Mouse (Mus musculus): ENCODE results near the gene Gm10775. TPM values are rescaled to one million over a fixed set of nuclear protein-coding genes. Genes with fewer than 3 reads are reported as not detected.
A peak's percentile ranks its signal among the peaks of the same experiment; 100 is the strongest.

Gene Gm10775
- not detected in 2 replicates for polyA plus RNA-seq (2014; fragmentation: Nextera tagmentation; extraction: Ambion mirVana)

GRCm38 (mm10) chr13:65259239-65259638 lies at the start of gene Gm10775:
Gene Gm10775, plus strand, starts transcription at chr13:65259539.
- Histone ChIP-seq H3K4me3 (ENCODE audit: low read depth, low read length) (peak within 1 kb of the TSS; percentile 18; the same call in 1 of the 2 replicates), H3K4me2 (ENCODE audit: low read depth, low read length) (peak within 1 kb of the TSS; percentile 40), H3K27ac (replicated peaks; ENCODE audit: low read depth, low read length) (no peak within 1 kb of the TSS), H3K4me1 (ENCODE audit: control insufficient read depth, insufficient read depth, low read length) (no peaks in the 10 kb centered on the region), H3K9ac (ENCODE audit: low read depth, low read length) (no peak within 1 kb of the TSS), H3K9me3 (ENCODE audit: control insufficient read depth, low read length) (peaks cover 67% of the 10 kb centered on the region), H3K27me3 (replicated peaks; ENCODE audit: control insufficient read depth, insufficient read depth, low read length) (no peaks in the 10 kb centered on the region; the same call in 1 of the 2 replicates), H3K36me3 (ENCODE audit: control insufficient read depth, insufficient read depth, low read length) (peaks cover 24% of the 10 kb centered on the region; the same call in 1 of the 2 replicates)
- 42% methylated on average over 29 of the region's 29 CpGs for WGBS
- no peak for ATAC-seq (ENCODE audit: low read depth)
- DNase-seq (ENCODE audit: low spot score) = no peak

DNA sequence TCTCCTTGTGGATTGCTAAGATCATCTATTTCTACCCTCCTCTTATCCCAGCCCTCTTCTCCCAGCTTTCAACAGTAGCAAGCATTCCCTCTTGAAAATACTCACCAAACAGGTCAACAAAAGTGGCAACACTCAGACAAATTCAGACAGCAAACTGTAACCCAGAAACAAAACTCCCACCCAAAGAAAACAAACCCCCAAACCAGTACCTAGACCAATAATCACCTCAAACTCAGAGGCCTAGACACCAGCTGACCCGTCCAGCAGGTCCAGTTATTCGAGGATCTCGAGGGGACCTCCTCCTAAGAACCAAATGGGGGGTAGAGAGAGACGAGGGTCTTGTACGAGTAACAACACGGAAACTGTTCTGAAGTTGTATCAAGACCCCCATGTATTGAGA lies 33.4 kb upstream of the Gm10775 start:
- 56% methylated on average over 6 of the region's 6 CpGs for WGBS
- no peak for DNase-seq (ENCODE audit: low spot score)
- Histone ChIP-seq H3K4me3 (ENCODE audit: low read depth, low read length) (no peak overlapping the region), H3K27me3 (replicated peaks; ENCODE audit: control insufficient read depth, insufficient read depth, low read length) (no peaks in the 10 kb centered on the region), H3K4me1 (ENCODE audit: control insufficient read depth, insufficient read depth, low read length) (no peaks in the 10 kb centered on the region), H3K36me3 (ENCODE audit: control insufficient read depth, insufficient read depth, low read length) (no peaks in the 10 kb centered on the region), H3K9me3 (ENCODE audit: control insufficient read depth, low read length) (peaks cover 8% of the 10 kb centered on the region; the same call in 1 of the 2 replicates), H3K27ac (replicated peaks; ENCODE audit: low read depth, low read length) (no peak overlapping the region), H3K9ac (ENCODE audit: low read depth, low read length) (no peak overlapping the region), H3K4me2 (ENCODE audit: low read depth, low read length) (no peak overlapping the region)
- ATAC-seq (ENCODE audit: low read depth) = no peak

- Histone ChIP-seq H3K27me3 (replicated peaks; ENCODE audit: control insufficient read depth, insufficient read depth, low read length) (no peaks in the 10 kb centered on the region), H3K4me2 (ENCODE audit: low read depth, low read length) (no peak overlapping the region), H3K4me3 (ENCODE audit: low read depth, low read length) (no peak overlapping the region), H3K9ac (ENCODE audit: low read depth, low read length) (no peak overlapping the region), H3K36me3 (ENCODE audit: control insufficient read depth, insufficient read depth, low read length) (no peaks in the 10 kb centered on the region), H3K27ac (replicated peaks; ENCODE audit: low read depth, low read length) (no peak overlapping the region), H3K9me3 (ENCODE audit: control insufficient read depth, low read length) (peaks cover 8% of the 10 kb centered on the region; the same call in 1 of the 2 replicates), H3K4me1 (ENCODE audit: control insufficient read depth, insufficient read depth, low read length) (no peaks in the 10 kb centered on the region)
- ATAC-seq (ENCODE audit: low read depth) (no peak), DNase-seq (ENCODE audit: low spot score) (no peak)
- 88% methylated on average over 2 of the region's 2 CpGs for WGBS
Measured at GRCm38 (mm10) chr13:65226657-65227056, 32.7 kb upstream of the Gm10775 start.

- Histone ChIP-seq H3K9me3 (ENCODE audit: control insufficient read depth, low read length) (0 out of 2 replicates have a peak, but pooled peaks cover 11% of the 10 kb centered on the region), H3K4me2 (ENCODE audit: low read depth, low read length) (no peak overlapping the region), H3K9ac (ENCODE audit: low read depth, low read length) (no peak overlapping the region), H3K27ac (replicated peaks; ENCODE audit: low read depth, low read length) (no peak overlapping the region), H3K4me3 (ENCODE audit: low read depth, low read length) (no peak overlapping the region), H3K27me3 (replicated peaks; ENCODE audit: control insufficient read depth, insufficient read depth, low read length) (no peaks in the 10 kb centered on the region), H3K4me1 (ENCODE audit: control insufficient read depth, insufficient read depth, low read length) (peaks cover 2% of the 10 kb centered on the region; the same call in 1 of the 2 replicates), H3K36me3 (ENCODE audit: control insufficient read depth, insufficient read depth, low read length) (no peaks in the 10 kb centered on the region)
- DNase-seq (ENCODE audit: low spot score) = no peak
- ATAC-seq (ENCODE audit: low read depth) = no peak
- 69% methylated on average over 7 of the region's 9 CpGs for WGBS
Measured at GRCm38 (mm10) chr13:65237211-65237610, 22.1 kb upstream of the Gm10775 start.

DNA sequence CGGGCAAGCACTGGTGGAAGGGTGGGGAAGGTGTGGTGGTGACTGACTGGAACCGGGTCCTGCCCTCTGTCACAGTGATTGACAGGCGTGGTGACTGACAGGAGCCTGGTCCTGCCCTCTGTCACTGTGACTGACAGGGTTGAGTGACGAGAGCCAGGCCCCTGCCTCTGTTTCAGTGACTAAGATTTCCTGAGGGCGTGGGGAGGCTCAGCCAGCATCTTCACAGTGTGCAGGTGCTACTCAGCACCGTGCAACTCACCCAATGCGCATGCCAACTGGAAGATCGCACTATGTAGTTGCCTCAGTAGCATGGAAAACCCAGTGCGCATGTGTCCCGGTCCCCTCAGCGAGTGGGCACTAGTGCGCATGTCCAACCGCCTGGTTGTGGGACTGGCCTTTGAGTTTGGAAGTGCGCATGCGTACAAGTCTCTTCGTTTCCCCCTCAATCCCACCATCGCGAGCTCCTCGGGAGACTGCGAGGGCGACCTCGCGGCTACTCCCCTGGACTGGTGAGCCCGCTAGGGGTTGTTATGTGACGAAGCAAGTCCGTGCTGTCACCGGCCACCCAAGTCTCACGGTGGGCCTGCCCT lies 18.7 kb upstream of the Gm10775 start:
- H3K9ac ChIP-seq (ENCODE audit: low read depth, low read length) = peak overlapping the region; percentile 79
- 0 out of 2 replicates have a peak, but pooled peaks cover 11% of the 10 kb centered on the region for H3K36me3 ChIP-seq (ENCODE audit: control insufficient read depth, insufficient read depth, low read length)
- H3K4me1 ChIP-seq (ENCODE audit: control insufficient read depth, insufficient read depth, low read length) = peaks cover 5% of the 10 kb centered on the region; the same call in 1 of the 2 replicates
- ATAC-seq (ENCODE audit: low read depth) (peak; percentile 95), DNase-seq (ENCODE audit: low spot score) (peak; percentile 98)
- peak overlapping the region; percentile 93 for H3K27ac ChIP-seq (replicated peaks; ENCODE audit: low read depth, low read length)
- WGBS = under 1% methylated on average over 19 of the region's 28 CpGs
- H3K9me3 ChIP-seq (ENCODE audit: control insufficient read depth, low read length) = peaks cover 36% of the 10 kb centered on the region
- no peaks in the 10 kb centered on the region for H3K27me3 ChIP-seq (replicated peaks; ENCODE audit: control insufficient read depth, insufficient read depth, low read length)
- H3K4me3 ChIP-seq (ENCODE audit: low read depth, low read length) = peak overlapping the region; percentile 82
- peak overlapping the region; percentile 99 for H3K4me2 ChIP-seq (ENCODE audit: low read depth, low read length)

DNA sequence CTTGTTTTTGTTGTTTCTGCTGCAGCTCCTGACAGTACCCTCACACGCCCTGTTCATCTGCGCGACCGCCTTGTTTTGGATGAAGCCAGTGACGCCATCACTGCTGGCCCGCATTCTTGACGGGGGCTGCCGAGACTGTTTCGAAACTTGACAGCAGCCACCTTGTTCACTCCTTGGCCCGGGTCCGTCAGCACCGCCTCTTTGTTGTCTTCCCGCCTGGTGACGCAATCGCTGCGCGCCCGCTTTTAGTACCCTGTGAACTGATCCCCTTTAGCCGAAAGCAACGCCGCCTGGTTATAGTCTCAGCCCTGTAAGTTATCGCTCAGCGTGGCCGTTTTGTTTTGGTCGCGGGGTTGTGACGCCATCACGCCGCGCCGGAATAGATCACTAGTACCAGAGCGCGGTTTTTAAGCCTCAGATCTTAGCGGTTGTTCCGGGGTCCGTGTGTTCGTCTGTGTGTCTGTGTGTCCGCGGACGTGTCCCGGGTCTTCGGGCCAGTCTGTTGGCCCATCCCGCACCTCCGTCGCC lies 18.2 kb upstream of the Gm10775 start:
- Histone ChIP-seq H3K9me3 (ENCODE audit: control insufficient read depth, low read length) (peaks cover 42% of the 10 kb centered on the region), H3K4me1 (ENCODE audit: control insufficient read depth, insufficient read depth, low read length) (peaks cover 5% of the 10 kb centered on the region; the same call in 1 of the 2 replicates), H3K4me3 (ENCODE audit: low read depth, low read length) (peak overlapping the region; percentile 82), H3K9ac (ENCODE audit: low read depth, low read length) (peak overlapping the region; percentile 79), H3K4me2 (ENCODE audit: low read depth, low read length) (peak overlapping the region; percentile 99), H3K27me3 (replicated peaks; ENCODE audit: control insufficient read depth, insufficient read depth, low read length) (no peaks in the 10 kb centered on the region), H3K36me3 (ENCODE audit: control insufficient read depth, insufficient read depth, low read length) (0 out of 2 replicates have a peak, but pooled peaks cover 11% of the 10 kb centered on the region), H3K27ac (replicated peaks; ENCODE audit: low read depth, low read length) (peak overlapping the region; percentile 93)
- ATAC-seq (ENCODE audit: low read depth) (peak; percentile 90), DNase-seq (ENCODE audit: low spot score) (peak; percentile 96)
- under 1% methylated on average over 44 of the region's 45 CpGs for WGBS

GRCm38 (mm10) chr13:65241627-65242318 lies 17.6 kb upstream of the Gm10775 start:
- peak; percentile 2 for DNase-seq (ENCODE audit: low spot score)
- Histone ChIP-seq H3K9ac (ENCODE audit: low read depth, low read length) (peak overlapping the region; percentile 79), H3K9me3 (ENCODE audit: control insufficient read depth, low read length) (peaks cover 46% of the 10 kb centered on the region), H3K4me1 (ENCODE audit: control insufficient read depth, insufficient read depth, low read length) (peaks cover 5% of the 10 kb centered on the region; the same call in 1 of the 2 replicates), H3K4me2 (ENCODE audit: low read depth, low read length) (peak overlapping the region; percentile 99), H3K4me3 (ENCODE audit: low read depth, low read length) (peak overlapping the region; percentile 82), H3K27ac (replicated peaks; ENCODE audit: low read depth, low read length) (peak overlapping the region; percentile 93), H3K36me3 (ENCODE audit: control insufficient read depth, insufficient read depth, low read length) (0 out of 2 replicates have a peak, but pooled peaks cover 11% of the 10 kb centered on the region), H3K27me3 (replicated peaks; ENCODE audit: control insufficient read depth, insufficient read depth, low read length) (no peaks in the 10 kb centered on the region)
- 4% methylated on average over 38 of the region's 51 CpGs for WGBS
- ATAC-seq (ENCODE audit: low read depth) = peak; percentile 8

- H3K9ac ChIP-seq (ENCODE audit: low read depth, low read length) = peak overlapping the region; percentile 79; the same call in 1 of the 2 replicates
- no peak for ATAC-seq (ENCODE audit: low read depth)
- H3K27ac ChIP-seq (replicated peaks; ENCODE audit: low read depth, low read length) = no peak overlapping the region
- H3K36me3 ChIP-seq (ENCODE audit: control insufficient read depth, insufficient read depth, low read length) = peaks cover 12% of the 10 kb centered on the region; the same call in 1 of the 2 replicates
- H3K4me2 ChIP-seq (ENCODE audit: low read depth, low read length) = peak overlapping the region; percentile 99
- peaks cover 46% of the 10 kb centered on the region for H3K9me3 ChIP-seq (ENCODE audit: control insufficient read depth, low read length)
- 35% methylated on average over 20 of the region's 27 CpGs for WGBS
- no peak for DNase-seq (ENCODE audit: low spot score)
- H3K27me3 ChIP-seq (replicated peaks; ENCODE audit: control insufficient read depth, insufficient read depth, low read length) = no peaks in the 10 kb centered on the region
- H3K4me1 ChIP-seq (ENCODE audit: control insufficient read depth, insufficient read depth, low read length) = peaks cover 5% of the 10 kb centered on the region; the same call in 1 of the 2 replicates
- peak overlapping the region; percentile 82 for H3K4me3 ChIP-seq (ENCODE audit: low read depth, low read length)
Measured at GRCm38 (mm10) chr13:65242319-65242787, 17.0 kb upstream of the Gm10775 start.

Measured in embryonic facial prominence, embryonic 14.5 days (tissue).